Mouse (Mus musculus): ENCODE measurements around the gene Arhgap22.

Arhgap22 gene

GRCm38 (mm10) chr14:33213823-33214766 lies at the start of gene Arhgap22:
Gene Arhgap22, plus strand, starts transcription at chr14:33214026.
- DNase-seq (ENCODE audit: low spot score): peak; percentile 59

- DNase-seq (ENCODE audit: low spot score): no peak
Measured at GRCm38 (mm10) chr14:33168750-33169149, 45.1 kb upstream of the Arhgap22 start.

GRCm38 (mm10) chr14:33171942-33172341 lies 41.9 kb upstream of the Arhgap22 start:
- DNase-seq (ENCODE audit: low spot score): no peak

- no peak for DNase-seq (ENCODE audit: low spot score)
Measured at GRCm38 (mm10) chr14:33175059-33175821, 38.6 kb upstream of the Arhgap22 start.

- DNase-seq (ENCODE audit: low spot score): no peak
Measured at GRCm38 (mm10) chr14:33180102-33180501, 33.7 kb upstream of the Arhgap22 start.

GRCm38 (mm10) chr14:33185068-33185800 lies 28.6 kb upstream of the Arhgap22 start, which contains the start of gene Wdfy4:
Gene Wdfy4, minus strand, starts transcription at chr14:33185508.
- no peak for DNase-seq (ENCODE audit: low spot score)

- no peak for DNase-seq (ENCODE audit: low spot score)
Measured at GRCm38 (mm10) chr14:33187201-33187600, 26.6 kb upstream of the Arhgap22 start.

- DNase-seq (ENCODE audit: low spot score): no peak
Measured at GRCm38 (mm10) chr14:33189230-33189629, 24.6 kb upstream of the Arhgap22 start.

GRCm38 (mm10) chr14:33189849-33190423 lies 23.9 kb upstream of the Arhgap22 start:
- DNase-seq (ENCODE audit: low spot score): no peak

GRCm38 (mm10) chr14:33190646-33191045 lies 23.2 kb upstream of the Arhgap22 start:
- no peak for DNase-seq (ENCODE audit: low spot score)

GRCm38 (mm10) chr14:33193762-33194161 lies 20.1 kb upstream of the Arhgap22 start:
- DNase-seq (ENCODE audit: low spot score): no peak

- no peak for DNase-seq (ENCODE audit: low spot score)
Measured at GRCm38 (mm10) chr14:33194241-33194640, 19.6 kb upstream of the Arhgap22 start.

- DNase-seq (ENCODE audit: low spot score): no peak
Measured at GRCm38 (mm10) chr14:33202161-33202560, 11.7 kb upstream of the Arhgap22 start.

GRCm38 (mm10) chr14:33202885-33203284 lies 10.9 kb upstream of the Arhgap22 start:
- DNase-seq (ENCODE audit: low spot score): no peak

- DNase-seq (ENCODE audit: low spot score): no peak
Measured at GRCm38 (mm10) chr14:33203777-33204176, 10.0 kb upstream of the Arhgap22 start.

GRCm38 (mm10) chr14:33205280-33205965 lies 8.4 kb upstream of the Arhgap22 start:
- no peak for DNase-seq (ENCODE audit: low spot score)

GRCm38 (mm10) chr14:33207011-33207410 lies 6.8 kb upstream of the Arhgap22 start:
- no peak for DNase-seq (ENCODE audit: low spot score)

- DNase-seq (ENCODE audit: low spot score): no peak
Measured at GRCm38 (mm10) chr14:33208331-33208730, 5.5 kb upstream of the Arhgap22 start.

GRCm38 (mm10) chr14:33210806-33211205 lies 3.0 kb upstream of the Arhgap22 start:
- DNase-seq (ENCODE audit: low spot score): no peak

- no peak for DNase-seq (ENCODE audit: low spot score)
Measured at GRCm38 (mm10) chr14:33212271-33212957, 1.4 kb upstream of the Arhgap22 start.

- DNase-seq (ENCODE audit: low spot score): no peak
Measured at GRCm38 (mm10) chr14:33212958-33213309, 892 bp upstream of the Arhgap22 start.
